Mouse (Mus musculus): Measurements from ENCODE around the gene Cars2.
"Not testable (repeated sequence)": the region's sequence is repeated elsewhere in the genome, so short reads cannot be mapped to it uniquely, and the experiment has no call there.

The Cars2 gene

GRCm38 (mm10) chr8:11556691-11557423, 6.3 kb upstream of the Cars2 start:
- DNase-seq (ENCODE audit: low read depth in 2 of 2, low spot score in 2 of 2), result peak; percentile 34 to 42

GRCm38 (mm10) chr8:11555720-11556591, 5.4 kb upstream of the Cars2 start:
- peak; percentile 97 to 98 for DNase-seq (ENCODE audit: low read depth in 2 of 2, low spot score in 2 of 2)

- DNase-seq (ENCODE audit: low read depth in 2 of 2, low spot score in 2 of 2), result peak; percentile 90 to 95
Measured at GRCm38 (mm10) chr8:11554799-11555719, 4.5 kb upstream of the Cars2 start, which contains the start of gene Ing1. Gene Ing1 (plus strand): TSS chr8:11555571.

- no peak for DNase-seq (ENCODE audit: low read depth in 2 of 2, low spot score in 2 of 2)
Measured at GRCm38 (mm10) chr8:11552390-11552789, 1.8 kb upstream of the Cars2 start.

GRCm38 (mm10) chr8:11551497-11551896, 914 bp upstream of the Cars2 start:
- not testable (repeated sequence) for DNase-seq (ENCODE audit: low read depth in 2 of 2, low spot score in 2 of 2)

- peak; percentile 26 to 59 for DNase-seq (ENCODE audit: low read depth in 2 of 2, low spot score in 2 of 2)
Measured at GRCm38 (mm10) chr8:11549706-11550105, 877 bp downstream of the Cars2 start.

- no peak for DNase-seq (ENCODE audit: low read depth in 2 of 2, low spot score in 2 of 2)
Measured at GRCm38 (mm10) chr8:11547063-11547462, 3.5 kb downstream of the Cars2 start.

- peak; percentile 74 to 81 for DNase-seq (ENCODE audit: low read depth in 2 of 2, low spot score in 2 of 2)
Measured at GRCm38 (mm10) chr8:11544386-11544785, 6.2 kb downstream of the Cars2 start.

GRCm38 (mm10) chr8:11542866-11543265, 7.7 kb downstream of the Cars2 start:
- DNase-seq (ENCODE audit: low read depth in 2 of 2, low spot score in 2 of 2), result no peak

GRCm38 (mm10) chr8:11542031-11542430, 8.6 kb downstream of the Cars2 start:
- DNase-seq (ENCODE audit: low read depth in 2 of 2, low spot score in 2 of 2), result no peak

GRCm38 (mm10) chr8:11540182-11540581, 10.4 kb downstream of the Cars2 start:
- no peak for DNase-seq (ENCODE audit: low read depth in 2 of 2, low spot score in 2 of 2)

- DNase-seq (ENCODE audit: low read depth in 2 of 2, low spot score in 2 of 2), result no peak
Measured at GRCm38 (mm10) chr8:11539049-11539448, 11.5 kb downstream of the Cars2 start.

GRCm38 (mm10) chr8:11534494-11534893, 16.1 kb downstream of the Cars2 start:
- DNase-seq (ENCODE audit: low read depth in 2 of 2, low spot score in 2 of 2), result no peak

- DNase-seq (ENCODE audit: low read depth in 2 of 2, low spot score in 2 of 2), result no peak
Measured at GRCm38 (mm10) chr8:11530849-11531248, 19.7 kb downstream of the Cars2 start.

GRCm38 (mm10) chr8:11530155-11530770, 20.3 kb downstream of the Cars2 start:
- no peak for DNase-seq (ENCODE audit: low read depth in 2 of 2, low spot score in 2 of 2)

- no peak for DNase-seq (ENCODE audit: low read depth in 2 of 2, low spot score in 2 of 2)
Measured at GRCm38 (mm10) chr8:11523331-11523730, 27.3 kb downstream of the Cars2 start.

GRCm38 (mm10) chr8:11518676-11519075, 31.9 kb downstream of the Cars2 start:
- DNase-seq (ENCODE audit: low read depth in 2 of 2, low spot score in 2 of 2), result no peak

GRCm38 (mm10) chr8:11518056-11518396, 32.6 kb downstream of the Cars2 start:
- no peak for DNase-seq (ENCODE audit: low read depth in 2 of 2, low spot score in 2 of 2)

- DNase-seq (ENCODE audit: low read depth in 2 of 2, low spot score in 2 of 2), result no peak
Measured at GRCm38 (mm10) chr8:11517366-11518055, 33.1 kb downstream of the Cars2 start.

- no peak for DNase-seq (ENCODE audit: low read depth in 2 of 2, low spot score in 2 of 2)
Measured at GRCm38 (mm10) chr8:11516292-11516691, 34.3 kb downstream of the Cars2 start.
